Mouse (Mus musculus) liver, embryonic 11.5 days (tissue): ENCODE data around the gene Cpn1. TPM values are rescaled to one million over a fixed set of nuclear protein-coding genes. Genes with fewer than 3 reads are reported as not detected.
A peak's percentile ranks its signal among the peaks of the same experiment; 100 is the strongest.

ENCODE experiments used
- ATAC-seq: fragments of 200-750 bp; cut with Nextera tagmentation; replicated peaks from 2 replicates; pipeline ENCODE4 v1.8.0; 2017; ENCODE audit warnings: moderate number of reproducible peaks, mild to moderate bottlenecking, moderate TSS enrichment, moderate library complexity; ENCODE audit not compliant: low FRiP score
- DNase-seq: peaks from one replicate; pipeline ENCODE4 v3.0.0-alpha.2; 2017; ENCODE audit warnings: low spot score
- H3K27ac ChIP-seq: fragments of 300-500 bp; sonication (generic); 2 replicates; pipeline ENCODE4 v1.5.1; 2014; ENCODE audit warnings: mild to moderate bottlenecking, low read depth, low read length, control low read depth
- H3K27me3 ChIP-seq: fragments of 300-500 bp; sonication (generic); replicated peaks from 2 replicates; pipeline ENCODE4 v1.6.1; 2014; ENCODE audit warnings: low read length, mixed read lengths; ENCODE audit not compliant: control insufficient read depth, insufficient read depth
- H3K36me3 ChIP-seq: fragments of 300-500 bp; sonication (generic); 2 replicates; pipeline ENCODE4 v1.6.1; 2014; ENCODE audit warnings: mild to moderate bottlenecking, low read length, moderate library complexity, mixed read lengths; ENCODE audit not compliant: control insufficient read depth, insufficient read depth
- H3K4me1 ChIP-seq: fragments of 300-500 bp; sonication (generic); replicated peaks from 2 replicates; pipeline ENCODE4 v1.6.1; 2014; ENCODE audit warnings: low read length, mixed read lengths; ENCODE audit not compliant: control insufficient read depth, insufficient read depth
- H3K4me2 ChIP-seq: fragments of 300-500 bp; sonication (generic); 2 replicates; pipeline ENCODE4 v1.6.1; 2014; ENCODE audit warnings: mild to moderate bottlenecking, control low read depth, moderate library complexity
- H3K4me3 ChIP-seq: fragments of 300-500 bp; sonication (generic); 2 replicates; pipeline ENCODE4 v1.5.1; 2014; ENCODE audit warnings: low read depth, low read length, control low read depth
- H3K9ac ChIP-seq: fragments of 300-500 bp; sonication (generic); 2 replicates; pipeline ENCODE4 v1.6.1; 2014; ENCODE audit warnings: low read depth, low read length, control low read depth
- H3K9me3 ChIP-seq: fragments of 300-500 bp; sonication (generic); 2 replicates; pipeline ENCODE4 v1.6.1; 2016; ENCODE audit warnings: low read length, inconsistent platforms, mixed read lengths; ENCODE audit not compliant: control insufficient read depth
- WGBS: fragments of 180-500 bp; shearing (Covaris S2); extraction: QIAGEN DNeasy Blood & Tissue Kit; methylation state at CpG from one replicate; pipeline ENCODE4 v1.1.7; 2014; 5-methylcytosine and 5-hydroxymethylcytosine counted together
- polyA plus RNA-seq: library from polyadenylated mRNA; unstranded; fragments of >200 nt; fragmentation: Nextera tagmentation; extraction: Ambion mirVana; gene quantifications from 2 replicates; pipeline ENCODE4 v1.2.1, GENCODE M21; 2014

The Cpn1 gene
- polyA plus RNA-seq = 53.7 and 53.9 TPM in 2 replicates

GRCm38 (mm10) chr19:43986069-43986794 lies at the start of gene Cpn1:
Cpn1 (minus strand) TSS chr19:43986556.
- peak within 1 kb of the TSS; percentile 42 for H3K4me3 ChIP-seq
- H3K9me3 ChIP-seq = no peaks in the 10 kb centered on the region
- no peaks in the 10 kb centered on the region; the same call in 1 of the 2 replicates for H3K4me1 ChIP-seq
- ATAC-seq (peak; percentile 66), DNase-seq (no peak)
- H3K27ac ChIP-seq = peak within 1 kb of the TSS; percentile 56
- H3K36me3 ChIP-seq = no peaks in the 10 kb centered on the region
- peak within 1 kb of the TSS; percentile 25; the same call in 1 of the 2 replicates for H3K9ac ChIP-seq
- peaks cover 7% of the 10 kb centered on the region; the same call in 1 of the 2 replicates for H3K27me3 ChIP-seq
- 26% methylated on average over 30 of the region's 30 CpGs for WGBS
- peak within 1 kb of the TSS; percentile 44; the same call in 1 of the 2 replicates for H3K4me2 ChIP-seq

DNA sequence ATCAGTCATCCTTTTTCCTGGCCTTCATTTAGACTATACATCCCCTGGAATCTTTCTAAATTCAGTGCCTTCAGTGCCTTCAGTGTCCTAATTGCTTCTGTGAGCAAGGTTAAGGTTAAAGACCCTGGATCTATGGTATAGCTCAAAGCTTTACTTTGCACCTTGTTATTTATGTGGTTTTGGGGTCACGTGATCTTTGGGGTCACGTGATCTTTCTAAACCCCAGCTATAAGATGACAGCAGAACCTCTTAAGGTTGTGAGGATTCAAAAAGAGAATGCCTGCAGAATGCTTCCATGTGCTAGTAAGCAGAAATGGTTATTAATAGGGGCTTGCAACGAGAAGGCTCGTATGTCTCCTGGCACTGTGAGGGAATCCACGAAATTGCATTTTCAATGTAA lies 47.0 kb upstream of the Cpn1 start:
- no peak overlapping the region for H3K4me3 ChIP-seq
- 92% methylated on average over 5 of the region's 5 CpGs for WGBS
- no peak for ATAC-seq

GRCm38 (mm10) chr19:44032046-44032744 lies 45.8 kb upstream of the Cpn1 start:
- H3K4me3 ChIP-seq = no peak overlapping the region
- no peaks in the 10 kb centered on the region for H3K9me3 ChIP-seq
- H3K9ac ChIP-seq = no peak overlapping the region
- DNase-seq (no peak), ATAC-seq (no peak)
- no peak overlapping the region for H3K4me2 ChIP-seq
- H3K36me3 ChIP-seq = no peaks in the 10 kb centered on the region
- H3K27ac ChIP-seq = no peak overlapping the region
- H3K27me3 ChIP-seq = no peaks in the 10 kb centered on the region
- WGBS = 84% methylated on average over 11 of the region's 11 CpGs
- no peaks in the 10 kb centered on the region for H3K4me1 ChIP-seq

More for the DNA sequence above, 47.0 kb upstream of the Cpn1 start:
- Histone ChIP-seq H3K27me3 (no peaks in the 10 kb centered on the region), H3K27ac (no peak overlapping the region), H3K4me1 (no peaks in the 10 kb centered on the region), H3K4me2 (no peak overlapping the region), H3K36me3 (peaks cover 2% of the 10 kb centered on the region; the same call in 1 of the 2 replicates), H3K9ac (no peak overlapping the region), H3K9me3 (no peaks in the 10 kb centered on the region)
- no peak for DNase-seq

GRCm38 (mm10) chr19:44030024-44030423 lies 43.7 kb upstream of the Cpn1 start:
- WGBS = 79% methylated on average over 5 of the region's 5 CpGs
- H3K27ac ChIP-seq = no peak overlapping the region

GRCm38 (mm10) chr19:44028972-44029371 lies 42.6 kb upstream of the Cpn1 start, which contains the start of gene Cyp2c23:
Cyp2c23 (minus strand) TSS chr19:44029208.
- Histone ChIP-seq H3K4me3 (no peak within 1 kb of the TSS), H3K36me3 (no peaks in the 10 kb centered on the region), H3K9ac (no peak within 1 kb of the TSS), H3K4me1 (no peaks in the 10 kb centered on the region), H3K9me3 (no peaks in the 10 kb centered on the region), H3K4me2 (no peak within 1 kb of the TSS), H3K27me3 (no peaks in the 10 kb centered on the region), H3K27ac (no peak within 1 kb of the TSS)
- no peak for DNase-seq
- no peak for ATAC-seq
- 61% methylated on average over 8 of the region's 8 CpGs for WGBS

More at GRCm38 (mm10) chr19:44030024-44030423, 43.7 kb upstream of the Cpn1 start:
- Histone ChIP-seq H3K9ac (no peak overlapping the region), H3K4me1 (no peaks in the 10 kb centered on the region), H3K4me2 (no peak overlapping the region), H3K4me3 (no peak overlapping the region), H3K27me3 (no peaks in the 10 kb centered on the region), H3K36me3 (no peaks in the 10 kb centered on the region), H3K9me3 (no peaks in the 10 kb centered on the region)
- DNase-seq (no peak), ATAC-seq (no peak)

GRCm38 (mm10) chr19:44026956-44027530 lies 40.7 kb upstream of the Cpn1 start:
- no peaks in the 10 kb centered on the region for H3K27me3 ChIP-seq
- ATAC-seq (no peak), DNase-seq (no peak)
- no peak overlapping the region for H3K9ac ChIP-seq
- no peak overlapping the region for H3K4me2 ChIP-seq
- WGBS = 60% methylated on average over 8 of the region's 8 CpGs
- H3K27ac ChIP-seq = no peak overlapping the region
- no peaks in the 10 kb centered on the region for H3K4me1 ChIP-seq
- H3K9me3 ChIP-seq = no peaks in the 10 kb centered on the region
- no peak overlapping the region for H3K4me3 ChIP-seq
- no peaks in the 10 kb centered on the region for H3K36me3 ChIP-seq

GRCm38 (mm10) chr19:44024921-44025585 lies 38.7 kb upstream of the Cpn1 start:
- H3K9me3 ChIP-seq = no peaks in the 10 kb centered on the region
- H3K4me3 ChIP-seq = no peak overlapping the region
- no peaks in the 10 kb centered on the region for H3K4me1 ChIP-seq
- no peak overlapping the region for H3K27ac ChIP-seq
- H3K4me2 ChIP-seq = no peak overlapping the region
- WGBS = 84% methylated on average over 13 of the region's 13 CpGs
- no peak overlapping the region for H3K9ac ChIP-seq
- DNase-seq (no peak), ATAC-seq (no peak)
- no peaks in the 10 kb centered on the region for H3K27me3 ChIP-seq
- no peaks in the 10 kb centered on the region for H3K36me3 ChIP-seq

GRCm38 (mm10) chr19:44023066-44023465 lies 36.7 kb upstream of the Cpn1 start:
- no peak overlapping the region for H3K4me3 ChIP-seq
- H3K9ac ChIP-seq = no peak overlapping the region
- H3K27me3 ChIP-seq = no peaks in the 10 kb centered on the region
- H3K4me1 ChIP-seq = no peaks in the 10 kb centered on the region
- 68% methylated on average over 5 of the region's 5 CpGs for WGBS
- ATAC-seq (no peak), DNase-seq (no peak)
- no peak overlapping the region for H3K4me2 ChIP-seq
- H3K36me3 ChIP-seq = no peaks in the 10 kb centered on the region
- H3K9me3 ChIP-seq = no peaks in the 10 kb centered on the region
- H3K27ac ChIP-seq = no peak overlapping the region
